Mouse (Mus musculus): ENCODE data around the gene Tmem141. TPM values are rescaled to one million over a fixed set of nuclear protein-coding genes. Genes with fewer than 3 reads are reported as not detected.

The Tmem141 gene
- 14.9 and 18.5 TPM in 2 replicates for polyA plus RNA-seq (2016; fragmentation: Nextera tagmentation; extraction: Ambion mirVana)

DNA sequence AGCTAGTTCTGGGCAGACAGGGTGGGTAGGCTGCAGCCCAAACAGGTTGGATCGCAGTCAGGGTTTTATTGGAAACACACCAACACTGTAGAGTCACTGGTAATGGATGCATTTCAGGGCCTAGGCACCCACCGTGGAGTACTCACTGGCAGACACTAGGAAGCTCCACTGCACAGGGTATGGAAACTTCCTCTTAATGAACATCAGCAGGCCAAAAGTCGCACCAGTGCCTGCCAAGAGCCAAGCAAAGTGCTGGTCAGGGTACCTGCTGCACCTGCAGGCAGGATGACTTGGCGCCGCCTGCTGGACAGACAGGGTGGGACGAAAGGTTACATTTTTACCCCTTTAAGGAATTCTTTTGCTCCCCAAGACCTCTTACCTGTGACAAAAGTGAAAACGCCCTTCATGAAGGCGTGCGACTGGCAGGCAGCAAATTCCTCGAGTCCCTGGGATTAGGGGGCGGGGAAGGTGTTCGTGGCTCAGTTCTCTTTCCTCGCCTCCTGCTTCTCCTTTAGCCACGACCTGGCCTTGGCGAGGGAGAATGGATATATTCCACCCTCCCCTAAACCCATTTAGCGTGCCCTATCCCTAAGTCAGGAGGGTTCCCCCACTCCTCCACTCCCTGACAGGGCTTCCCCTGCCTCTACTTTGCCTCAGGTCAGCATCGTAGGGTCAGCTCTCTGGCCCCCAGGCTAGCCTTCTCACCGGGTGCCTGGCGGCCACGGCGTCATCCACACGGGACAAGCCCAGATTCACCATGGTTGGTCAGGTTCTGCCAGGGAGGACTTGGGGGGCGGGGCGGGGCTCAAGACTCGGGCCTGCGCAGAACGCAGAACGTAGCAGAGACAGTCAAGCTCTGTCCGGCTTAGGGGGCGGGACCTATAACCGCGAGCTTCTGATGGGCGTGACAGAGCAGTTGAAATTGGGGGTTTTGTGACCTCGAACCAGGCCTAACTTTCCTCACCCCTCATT, at the start of gene Tmem141:
Gene Tmem141 (minus strand): TSS at position 777 of the 972 bp plus-strand sequence.
- 6% methylated on average over 34 of the region's 34 CpGs for WGBS
- Histone ChIP-seq H3K36me3 (no peaks in the 10 kb centered on the region), H3K9me3 (no peaks in the 10 kb centered on the region), H3K27me3 (ENCODE audit: insufficient read depth, poor library complexity, severe bottlenecking) (peaks cover 56% of the 10 kb centered on the region), H3K4me3 (peak within 1 kb of the TSS; percentile 66), H3K27ac (peak within 1 kb of the TSS; percentile 83), H3K4me1 (peaks cover 13% of the 10 kb centered on the region)
- peak; percentile 95 for DNase-seq (ENCODE audit: low spot score)

DNA sequence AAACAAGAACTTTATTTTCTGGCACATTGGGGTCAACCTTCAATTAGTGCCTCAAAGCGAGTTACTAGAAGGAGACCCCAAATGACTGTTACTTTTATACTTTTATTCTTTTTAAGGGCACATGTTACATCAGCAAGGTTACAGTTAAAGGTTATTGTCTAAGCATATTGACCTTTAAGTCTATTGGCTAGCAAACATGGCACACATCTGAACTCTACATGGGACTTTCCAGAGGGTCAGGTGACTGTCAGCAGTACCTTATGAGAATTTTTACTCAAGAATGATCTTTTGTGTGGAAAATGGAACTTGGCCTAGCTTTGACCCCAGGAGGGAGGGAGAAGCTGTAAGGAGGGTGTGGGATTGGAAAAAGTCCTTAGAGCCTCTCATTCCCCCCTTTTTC, 44.7 kb upstream of the Tmem141 start:
- no peak for DNase-seq (ENCODE audit: low spot score)
- WGBS, result 77% methylated on average over 1 of the region's 1 CpGs
- Histone ChIP-seq H3K4me1 (no peaks in the 10 kb centered on the region), H3K36me3 (no peaks in the 10 kb centered on the region), H3K4me3 (no peak overlapping the region), H3K27me3 (ENCODE audit: insufficient read depth, poor library complexity, severe bottlenecking) (no peaks in the 10 kb centered on the region), H3K27ac (no peak overlapping the region), H3K9me3 (no peaks in the 10 kb centered on the region)

DNA sequence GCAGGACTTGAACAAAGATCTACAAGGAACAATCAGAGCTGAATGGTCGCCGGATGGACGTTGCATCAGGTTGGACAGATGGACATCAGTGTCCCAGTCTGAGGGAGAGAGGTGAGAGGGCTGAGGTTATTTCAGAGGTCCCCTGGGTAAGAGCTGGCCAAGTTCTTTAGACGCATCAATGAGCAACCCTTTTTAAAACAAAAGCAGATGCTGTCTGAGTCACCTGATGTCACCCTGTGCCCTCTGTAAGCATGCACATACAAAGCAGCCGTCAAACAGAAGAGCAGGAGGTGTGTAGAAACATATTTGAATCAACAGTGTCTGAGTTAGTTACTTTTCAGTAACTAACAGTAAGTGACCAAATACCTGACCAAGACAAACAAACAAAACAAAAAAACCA, 42.3 kb upstream of the Tmem141 start:
- no peaks in the 10 kb centered on the region for H3K36me3 ChIP-seq
- no peaks in the 10 kb centered on the region for H3K9me3 ChIP-seq
- no peak overlapping the region for H3K4me3 ChIP-seq
- DNase-seq (ENCODE audit: low spot score), result no peak
- H3K4me1 ChIP-seq, result no peaks in the 10 kb centered on the region
- no peak overlapping the region for H3K27ac ChIP-seq
- no peaks in the 10 kb centered on the region for H3K27me3 ChIP-seq (ENCODE audit: insufficient read depth, poor library complexity, severe bottlenecking)
- 84% methylated on average over 5 of the region's 5 CpGs for WGBS

DNA sequence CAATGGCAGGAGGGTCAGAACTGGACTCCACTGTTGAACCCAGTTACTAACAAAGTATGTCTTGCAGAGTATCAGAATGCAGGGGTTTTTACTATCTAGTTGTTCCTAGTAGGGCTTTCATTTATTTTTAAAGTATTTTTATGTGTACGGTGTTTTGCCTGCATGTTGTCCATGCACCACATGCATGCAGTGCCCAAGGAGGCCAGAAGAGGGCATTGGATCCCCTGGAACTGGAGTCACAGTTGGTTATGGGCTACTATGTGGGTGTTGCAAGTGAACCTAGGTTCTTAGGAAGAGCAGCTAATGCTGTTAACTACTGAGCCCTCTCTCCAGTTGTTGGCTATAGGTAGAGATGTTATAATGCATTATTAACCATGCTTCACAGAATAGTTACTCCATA, 41.7 kb upstream of the Tmem141 start:
- Histone ChIP-seq H3K27ac (no peak overlapping the region), H3K36me3 (no peaks in the 10 kb centered on the region), H3K4me1 (no peaks in the 10 kb centered on the region), H3K9me3 (no peaks in the 10 kb centered on the region), H3K27me3 (ENCODE audit: insufficient read depth, poor library complexity, severe bottlenecking) (no peaks in the 10 kb centered on the region), H3K4me3 (no peak overlapping the region)
- 61% methylated on average over 1 of the region's 1 CpGs for WGBS
- no peak for DNase-seq (ENCODE audit: low spot score)

DNA sequence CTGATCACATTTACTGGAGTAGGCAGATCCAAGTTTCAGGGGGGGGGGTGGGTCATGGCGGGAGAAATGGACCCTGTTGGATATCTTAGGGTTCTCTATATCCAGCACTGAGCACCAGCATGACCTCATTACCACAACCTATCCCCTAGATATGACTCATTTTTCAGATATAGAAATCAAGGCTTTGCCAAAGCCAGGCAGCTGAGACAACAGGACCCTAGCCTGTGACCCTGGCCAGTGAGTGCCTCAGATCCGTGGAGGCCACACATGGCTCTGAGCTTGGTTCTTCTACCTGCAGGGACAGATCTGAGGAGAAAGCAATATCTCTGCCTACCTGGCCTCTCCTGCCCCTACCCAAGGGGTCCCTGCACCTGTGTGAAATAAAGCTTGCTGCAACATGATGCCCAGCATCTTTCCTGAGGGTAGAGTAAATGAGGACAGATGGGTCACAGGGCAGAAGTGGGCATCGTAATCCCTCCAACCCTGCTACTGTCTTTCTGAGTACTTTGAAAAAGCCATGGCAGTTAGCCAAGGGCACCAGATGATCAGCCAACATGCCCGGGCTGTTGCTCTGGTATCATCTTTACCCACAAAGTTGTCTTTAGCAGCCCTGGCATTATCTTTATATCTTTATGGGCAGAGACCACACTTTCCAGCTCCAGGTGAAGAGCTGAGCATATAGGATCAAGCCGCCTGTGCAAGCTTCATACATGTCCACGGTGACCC, 39.6 kb upstream of the Tmem141 start:
- Histone ChIP-seq H3K36me3 (no peaks in the 10 kb centered on the region), H3K9me3 (no peaks in the 10 kb centered on the region), H3K4me3 (no peak overlapping the region), H3K27ac (no peak overlapping the region), H3K27me3 (ENCODE audit: insufficient read depth, poor library complexity, severe bottlenecking) (no peaks in the 10 kb centered on the region), H3K4me1 (no peaks in the 10 kb centered on the region)
- no peak for DNase-seq (ENCODE audit: low spot score)
- WGBS, result 80% methylated on average over 6 of the region's 6 CpGs

DNA sequence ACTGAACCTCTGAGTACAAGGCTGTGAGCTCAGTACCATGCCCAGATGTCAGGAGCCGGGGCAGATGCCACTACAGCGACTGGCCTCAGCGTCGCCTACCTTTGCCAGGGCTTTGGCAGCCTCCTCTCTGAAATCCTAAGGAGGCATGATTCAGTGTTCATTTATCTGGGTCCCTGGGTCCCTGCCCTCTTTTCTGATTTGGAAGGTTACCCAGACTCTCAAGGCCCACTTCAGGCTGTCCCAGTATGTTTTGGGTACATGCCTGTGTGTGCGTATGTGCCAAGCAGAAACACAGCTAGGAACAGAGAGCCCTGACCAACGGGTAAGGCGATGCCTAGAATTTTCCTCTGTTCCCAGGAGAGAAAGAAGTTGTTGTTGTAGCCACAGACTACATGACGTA, 38.5 kb upstream of the Tmem141 start:
- Histone ChIP-seq H3K4me1 (no peaks in the 10 kb centered on the region), H3K9me3 (no peaks in the 10 kb centered on the region), H3K36me3 (no peaks in the 10 kb centered on the region), H3K27ac (no peak overlapping the region), H3K27me3 (ENCODE audit: insufficient read depth, poor library complexity, severe bottlenecking) (peaks cover 10% of the 10 kb centered on the region), H3K4me3 (no peak overlapping the region)
- DNase-seq (ENCODE audit: low spot score), result no peak
- WGBS, result 88% methylated on average over 8 of the region's 8 CpGs

DNA sequence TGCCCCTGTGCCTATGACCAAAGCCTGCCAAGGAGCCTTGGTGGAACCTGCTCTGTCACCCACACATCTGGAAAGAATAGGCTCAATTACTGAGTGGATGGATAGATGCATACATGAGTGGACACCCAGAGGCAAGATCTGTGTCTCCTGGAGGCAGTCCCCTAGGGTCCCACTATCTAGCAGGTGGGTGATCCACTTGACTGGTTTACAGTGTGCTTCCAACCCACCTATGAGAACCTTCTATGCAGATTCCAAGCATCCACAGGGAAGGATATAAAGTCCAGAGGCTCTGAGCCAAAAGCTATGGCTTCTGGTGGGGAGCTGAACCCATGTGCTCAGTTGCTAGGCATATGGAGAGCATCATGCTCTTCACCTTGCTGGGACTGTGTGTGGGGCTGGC, 35.8 kb upstream of the Tmem141 start, which contains the start of gene Lcn5:
Gene Lcn5 (plus strand): TSS at position 301 of the 400 bp plus-strand sequence.
- Histone ChIP-seq H3K4me1 (no peaks in the 10 kb centered on the region), H3K27me3 (ENCODE audit: insufficient read depth, poor library complexity, severe bottlenecking) (peaks cover 21% of the 10 kb centered on the region), H3K36me3 (no peaks in the 10 kb centered on the region), H3K9me3 (no peaks in the 10 kb centered on the region), H3K27ac (no peak within 1 kb of the TSS), H3K4me3 (no peak within 1 kb of the TSS)
- DNase-seq (ENCODE audit: low spot score), result no peak

DNA sequence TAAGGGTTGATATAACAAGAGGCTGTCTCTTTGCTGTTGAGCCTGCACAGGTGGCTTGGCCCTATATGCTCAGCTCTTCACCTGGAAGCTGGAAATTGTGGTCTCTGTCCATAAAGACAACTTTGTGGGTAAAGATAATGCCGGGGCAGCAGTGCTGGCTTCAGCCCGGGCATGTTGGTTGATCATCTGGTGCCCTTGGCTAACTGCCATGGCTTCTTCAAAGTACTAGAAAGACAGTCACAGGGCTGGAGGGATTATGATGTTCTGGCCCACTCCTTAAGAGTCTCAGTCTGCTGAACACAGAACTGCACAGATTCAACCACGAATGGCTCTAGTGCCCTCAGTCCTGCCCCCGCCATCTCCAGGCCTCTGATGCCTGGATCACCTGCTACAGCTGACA, 35.4 kb upstream of the Tmem141 start:
- 75% methylated on average over 4 of the region's 4 CpGs for WGBS
- Histone ChIP-seq H3K27me3 (ENCODE audit: insufficient read depth, poor library complexity, severe bottlenecking) (peaks cover 21% of the 10 kb centered on the region), H3K27ac (no peak overlapping the region), H3K4me3 (no peak overlapping the region), H3K4me1 (no peaks in the 10 kb centered on the region), H3K9me3 (no peaks in the 10 kb centered on the region), H3K36me3 (no peaks in the 10 kb centered on the region)
- DNase-seq (ENCODE audit: low spot score), result no peak

DNA sequence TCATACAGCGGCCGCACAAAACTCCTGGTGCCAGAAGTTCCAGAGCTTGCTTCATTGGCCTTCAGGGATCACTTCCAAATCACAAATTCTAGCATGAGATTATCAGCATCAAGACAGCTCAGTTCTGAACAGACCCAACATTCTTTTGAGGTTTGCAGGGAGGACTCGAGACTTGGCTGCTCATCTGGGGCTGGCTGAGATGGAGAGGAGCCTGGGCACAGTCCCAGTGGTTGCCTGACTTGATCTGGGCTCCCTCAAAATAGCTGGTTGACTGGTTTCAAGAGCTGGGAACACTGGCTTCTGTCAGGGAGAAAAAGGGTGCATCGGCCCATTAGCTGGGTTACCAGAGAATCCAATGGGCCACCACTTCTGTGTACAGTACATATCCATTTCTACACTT, 34.9 kb upstream of the Tmem141 start:
- Histone ChIP-seq H3K27ac (no peak overlapping the region), H3K4me3 (no peak overlapping the region), H3K36me3 (no peaks in the 10 kb centered on the region), H3K9me3 (no peaks in the 10 kb centered on the region), H3K27me3 (ENCODE audit: insufficient read depth, poor library complexity, severe bottlenecking) (peaks cover 21% of the 10 kb centered on the region), H3K4me1 (no peaks in the 10 kb centered on the region)
- 82% methylated on average over 4 of the region's 4 CpGs for WGBS
- DNase-seq (ENCODE audit: low spot score), result no peak

DNA sequence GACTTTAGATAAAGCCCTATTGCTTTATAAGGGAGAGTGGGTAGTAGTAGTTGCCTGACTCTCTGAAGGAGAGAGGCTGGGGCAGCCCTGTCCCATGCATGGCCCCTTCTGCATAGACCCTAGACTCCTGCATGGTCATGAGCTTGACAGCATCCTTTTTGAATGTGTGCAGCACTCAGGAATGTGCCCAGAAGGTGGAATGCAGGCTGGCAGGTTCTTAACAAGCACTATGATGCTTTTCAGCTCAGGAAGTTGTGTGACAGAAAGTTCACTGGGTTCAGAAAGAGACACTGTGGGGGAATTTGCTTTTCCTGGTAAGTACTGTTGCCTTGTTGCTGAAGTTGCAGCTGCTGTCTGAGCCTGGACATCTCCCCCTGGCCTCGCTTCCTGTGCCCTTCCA, 32.7 kb upstream of the Tmem141 start:
- no peak overlapping the region for H3K27ac ChIP-seq

DNA sequence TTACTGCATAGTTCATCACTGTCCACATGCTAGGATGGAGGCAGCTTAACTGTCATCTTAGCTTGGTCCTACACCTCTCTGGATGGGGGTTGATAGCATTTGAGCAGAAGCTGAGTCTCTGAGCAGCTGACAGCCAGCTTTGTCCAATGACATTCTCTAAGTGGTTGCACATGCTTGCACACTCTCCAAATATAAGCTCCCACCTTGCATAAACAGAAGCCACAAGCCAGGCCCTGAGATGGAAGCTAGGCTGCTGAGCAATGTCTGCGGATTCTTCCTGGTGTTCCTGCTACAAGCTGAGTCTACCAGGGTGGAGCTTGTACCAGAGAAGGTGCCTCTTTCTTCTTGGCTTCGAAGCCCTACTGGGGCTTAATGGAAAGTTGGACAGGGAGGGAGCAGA, 31.1 kb upstream of the Tmem141 start, which contains the start of gene Lcn8:
Gene Lcn8 (plus strand): TSS at position 219 of the 400 bp plus-strand sequence.
- no peaks in the 10 kb centered on the region for H3K9me3 ChIP-seq
- no peak within 1 kb of the TSS for H3K27ac ChIP-seq
- H3K36me3 ChIP-seq, result no peaks in the 10 kb centered on the region
- no peak within 1 kb of the TSS for H3K4me3 ChIP-seq
- no peaks in the 10 kb centered on the region for H3K4me1 ChIP-seq
- no peak for DNase-seq (ENCODE audit: low spot score)
- 67% methylated on average over 2 of the region's 2 CpGs for WGBS
- H3K27me3 ChIP-seq (ENCODE audit: insufficient read depth, poor library complexity, severe bottlenecking), result peaks cover 21% of the 10 kb centered on the region

More for the DNA sequence above, 32.7 kb upstream of the Tmem141 start:
- no peaks in the 10 kb centered on the region for H3K36me3 ChIP-seq
- H3K9me3 ChIP-seq, result no peaks in the 10 kb centered on the region
- H3K4me3 ChIP-seq, result no peak overlapping the region
- WGBS, result 62% methylated on average over 1 of the region's 1 CpGs
- no peaks in the 10 kb centered on the region for H3K4me1 ChIP-seq
- DNase-seq (ENCODE audit: low spot score), result no peak
- H3K27me3 ChIP-seq (ENCODE audit: insufficient read depth, poor library complexity, severe bottlenecking), result peaks cover 21% of the 10 kb centered on the region

DNA sequence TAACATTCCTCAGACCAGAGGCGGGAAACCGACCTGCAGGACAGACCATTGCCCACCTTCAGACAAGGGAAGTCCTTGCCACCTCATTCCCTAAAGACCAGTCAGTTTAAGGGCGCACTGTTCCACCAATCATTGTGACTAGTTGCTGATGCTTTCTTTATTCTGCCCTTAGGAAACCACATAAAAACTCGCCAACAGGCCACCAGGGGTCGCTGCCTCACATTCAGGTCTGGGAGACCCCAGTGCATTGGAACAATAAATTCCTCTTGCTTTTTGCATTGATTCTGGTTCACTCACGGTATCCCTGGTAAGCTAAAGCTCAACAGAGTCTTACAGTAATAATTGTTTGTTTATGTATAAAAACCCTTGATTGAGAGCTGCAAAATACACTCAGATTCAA, 18.1 kb upstream of the Tmem141 start:
- no peaks in the 10 kb centered on the region for H3K27me3 ChIP-seq (ENCODE audit: insufficient read depth, poor library complexity, severe bottlenecking)
- 18% methylated on average over 6 of the region's 6 CpGs for WGBS

DNA sequence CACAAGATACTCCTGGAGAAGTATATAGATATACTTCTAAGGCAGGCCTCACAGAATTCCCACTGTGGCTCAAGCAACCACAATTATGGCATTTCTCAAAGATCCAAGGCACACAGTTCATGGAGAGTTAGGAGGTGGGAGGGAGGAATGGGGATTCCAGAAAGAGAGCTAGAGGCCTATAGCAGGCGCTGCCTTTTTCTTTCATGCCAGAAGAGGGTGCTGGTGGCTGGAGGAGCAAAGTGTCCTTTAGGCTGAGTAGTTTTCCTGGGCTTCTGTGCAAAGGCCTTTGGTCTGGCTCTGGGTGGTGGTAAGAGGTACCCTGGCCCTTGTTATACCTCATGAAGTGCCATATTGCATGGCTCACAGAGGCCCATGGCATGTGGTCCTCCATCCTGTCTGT, 12.2 kb upstream of the Tmem141 start:
- WGBS, result 26% methylated on average over 1 of the region's 1 CpGs
- no peak overlapping the region for H3K27ac ChIP-seq

More for the DNA sequence above, 18.1 kb upstream of the Tmem141 start:
- H3K9me3 ChIP-seq, result no peaks in the 10 kb centered on the region
- 0 out of 2 replicates have a peak, but pooled peaks cover 3% of the 10 kb centered on the region for H3K4me1 ChIP-seq
- no peak overlapping the region for H3K4me3 ChIP-seq
- H3K27ac ChIP-seq, result no peak overlapping the region
- DNase-seq (ENCODE audit: low spot score), result no peak
- no peaks in the 10 kb centered on the region for H3K36me3 ChIP-seq

More for the DNA sequence above, 12.2 kb upstream of the Tmem141 start:
- H3K27me3 ChIP-seq (ENCODE audit: insufficient read depth, poor library complexity, severe bottlenecking), result no peaks in the 10 kb centered on the region
- no peak for DNase-seq (ENCODE audit: low spot score)
- H3K9me3 ChIP-seq, result no peaks in the 10 kb centered on the region
- 0 out of 2 replicates have a peak, but pooled peaks cover 2% of the 10 kb centered on the region for H3K4me1 ChIP-seq
- H3K4me3 ChIP-seq, result no peak overlapping the region
- no peaks in the 10 kb centered on the region for H3K36me3 ChIP-seq
